Mouse (Mus musculus) stomach, embryonic 15.5 days (tissue): ENCODE results near the gene Bach2. TPM values are rescaled to one million over a fixed set of nuclear protein-coding genes. Genes with fewer than 3 reads are reported as not detected.

Source experiments
- ATAC-seq: fragments of 200-750 bp; cut with Nextera tagmentation; 2 replicates; pipeline ENCODE4 v1.8.0; 2017; ENCODE audit warnings: low read depth, moderate number of reproducible peaks, moderate TSS enrichment; ENCODE audit not compliant: insufficient read depth, low FRiP score
- H3K27ac ChIP-seq: fragments of 300-500 bp; sonication (generic); 2 replicates; pipeline ENCODE4 v1.5.1; 2015; ENCODE audit warnings: mild to moderate bottlenecking, inconsistent platforms
- H3K27me3 ChIP-seq: fragments of 300-500 bp; sonication (generic); replicated peaks from 2 replicates; pipeline ENCODE4 v1.6.1; 2015; ENCODE audit warnings: inconsistent platforms
- H3K36me3 ChIP-seq: fragments of 300-500 bp; sonication (generic); 2 replicates; pipeline ENCODE4 v1.6.1; 2015; ENCODE audit warnings: inconsistent platforms
- H3K4me1 ChIP-seq: fragments of 300-500 bp; sonication (generic); 2 replicates; pipeline ENCODE4 v1.6.1; 2015; ENCODE audit warnings: inconsistent platforms
- H3K4me2 ChIP-seq: fragments of 300-500 bp; sonication (generic); 2 replicates; pipeline ENCODE4 v1.6.1; 2015; ENCODE audit warnings: mild to moderate bottlenecking, inconsistent platforms
- H3K4me3 ChIP-seq: fragments of 300-500 bp; sonication (generic); replicated peaks from 2 replicates; pipeline ENCODE4 v1.5.1; 2015; ENCODE audit warnings: inconsistent platforms
- H3K9ac ChIP-seq: fragments of 300-500 bp; sonication (generic); 2 replicates; pipeline ENCODE4 v1.6.1; 2015; ENCODE audit warnings: inconsistent platforms
- H3K9me3 ChIP-seq: fragments of 300-500 bp; sonication (generic); 2 replicates; pipeline ENCODE4 v1.6.1; 2016; ENCODE audit warnings: inconsistent platforms
- WGBS: fragments of 180-500 bp; shearing (Covaris S2); methylation state at CpG from one replicate; pipeline ENCODE4 v1.1.7; 2015; 5-methylcytosine and 5-hydroxymethylcytosine counted together
- polyA plus RNA-seq: library from polyadenylated mRNA; unstranded; fragments of >200 nt; fragmentation: Nextera tagmentation; extraction: Ambion mirVana; gene quantifications from 2 replicates; pipeline ENCODE4 v1.2.1, GENCODE M21; 2015

Gene Bach2
- polyA plus RNA-seq, 1 experiment from 2014 or later: 5.2 TPM

- Histone ChIP-seq H3K4me2 (peak overlapping the region; percentile 27), H3K4me1 (peaks cover 41% of the 10 kb centered on the region), H3K9me3 (no peaks in the 10 kb centered on the region), H3K27me3 (no peaks in the 10 kb centered on the region), H3K36me3 (no peaks in the 10 kb centered on the region), H3K9ac (no peak overlapping the region), H3K27ac (peak overlapping the region; percentile 94), H3K4me3 (no peak overlapping the region; the same call in 1 of the 2 replicates)
- WGBS: 45% methylated on average over 18 of the region's 18 CpGs
- ATAC-seq: no peak
Observed at GRCm38 (mm10) chr4:32305036-32305615, 66.5 kb downstream of the Bach2 start.

- Histone ChIP-seq H3K4me3 (no peak overlapping the region), H3K4me1 (peaks cover 41% of the 10 kb centered on the region), H3K4me2 (no peak overlapping the region), H3K9ac (no peak overlapping the region), H3K9me3 (no peaks in the 10 kb centered on the region), H3K27me3 (no peaks in the 10 kb centered on the region), H3K36me3 (no peaks in the 10 kb centered on the region), H3K27ac (peak overlapping the region; percentile 94)
- 66% methylated on average over 6 of the region's 6 CpGs for WGBS
- ATAC-seq: no peak
Observed at GRCm38 (mm10) chr4:32305683-32306082, 67.1 kb downstream of the Bach2 start.

GRCm38 (mm10) chr4:32306169-32306792 lies 67.7 kb downstream of the Bach2 start:
- H3K4me2 ChIP-seq: no peak overlapping the region
- H3K4me1 ChIP-seq: peaks cover 41% of the 10 kb centered on the region
- H3K36me3 ChIP-seq: no peaks in the 10 kb centered on the region
- H3K9ac ChIP-seq: no peak overlapping the region
- ATAC-seq: no peak
- no peaks in the 10 kb centered on the region for H3K27me3 ChIP-seq
- H3K4me3 ChIP-seq: no peak overlapping the region
- WGBS: 30% methylated on average over 3 of the region's 3 CpGs
- peak overlapping the region; percentile 18; the same call in 1 of the 2 replicates for H3K27ac ChIP-seq
- no peaks in the 10 kb centered on the region for H3K9me3 ChIP-seq

GRCm38 (mm10) chr4:32307215-32307614 lies 68.6 kb downstream of the Bach2 start:
- Histone ChIP-seq H3K4me3 (no peak overlapping the region), H3K27me3 (no peaks in the 10 kb centered on the region), H3K36me3 (no peaks in the 10 kb centered on the region), H3K9ac (no peak overlapping the region), H3K9me3 (no peaks in the 10 kb centered on the region), H3K27ac (no peak overlapping the region), H3K4me1 (peaks cover 40% of the 10 kb centered on the region), H3K4me2 (no peak overlapping the region)
- ATAC-seq: no peak
- 51% methylated on average over 5 of the region's 5 CpGs for WGBS

- no peaks in the 10 kb centered on the region for H3K27me3 ChIP-seq
- H3K36me3 ChIP-seq: peaks cover 3% of the 10 kb centered on the region; the same call in 1 of the 2 replicates
- H3K4me2 ChIP-seq: no peak overlapping the region
- H3K9ac ChIP-seq: no peak overlapping the region
- no peak overlapping the region for H3K4me3 ChIP-seq
- 0 out of 2 replicates have a peak, but pooled peaks cover under 1% of the 10 kb centered on the region for H3K4me1 ChIP-seq
- no peaks in the 10 kb centered on the region for H3K9me3 ChIP-seq
- WGBS: 40% methylated on average over 10 of the region's 10 CpGs
- H3K27ac ChIP-seq: no peak overlapping the region
- ATAC-seq: no peak
Observed at GRCm38 (mm10) chr4:32312171-32312946, 73.8 kb downstream of the Bach2 start.

GRCm38 (mm10) chr4:32314919-32315318 lies 76.3 kb downstream of the Bach2 start:
- H3K27me3 ChIP-seq: no peaks in the 10 kb centered on the region
- no peaks in the 10 kb centered on the region for H3K4me1 ChIP-seq
- WGBS: 82% methylated on average over 3 of the region's 3 CpGs
- peaks cover 4% of the 10 kb centered on the region; the same call in 1 of the 2 replicates for H3K36me3 ChIP-seq
- H3K4me2 ChIP-seq: no peak overlapping the region
- H3K9me3 ChIP-seq: no peaks in the 10 kb centered on the region
- ATAC-seq: no peak
- H3K9ac ChIP-seq: no peak overlapping the region
- no peak overlapping the region for H3K27ac ChIP-seq
- no peak overlapping the region for H3K4me3 ChIP-seq

GRCm38 (mm10) chr4:32318608-32319007 lies 80.0 kb downstream of the Bach2 start:
- Histone ChIP-seq H3K4me2 (no peak overlapping the region), H3K4me1 (no peaks in the 10 kb centered on the region), H3K27ac (no peak overlapping the region), H3K4me3 (no peak overlapping the region), H3K36me3 (peaks cover 4% of the 10 kb centered on the region; the same call in 1 of the 2 replicates), H3K27me3 (no peaks in the 10 kb centered on the region), H3K9me3 (no peaks in the 10 kb centered on the region), H3K9ac (no peak overlapping the region)
- no peak for ATAC-seq
- WGBS: 89% methylated on average over 1 of the region's 1 CpGs

- no peak overlapping the region for H3K9ac ChIP-seq
- peaks cover 4% of the 10 kb centered on the region; the same call in 1 of the 2 replicates for H3K36me3 ChIP-seq
- H3K4me3 ChIP-seq: no peak overlapping the region
- H3K4me1 ChIP-seq: no peaks in the 10 kb centered on the region
- 85% methylated on average over 3 of the region's 3 CpGs for WGBS
- H3K27me3 ChIP-seq: no peaks in the 10 kb centered on the region
- H3K4me2 ChIP-seq: no peak overlapping the region
- ATAC-seq: no peak
- no peaks in the 10 kb centered on the region for H3K9me3 ChIP-seq
- H3K27ac ChIP-seq: no peak overlapping the region
Observed at GRCm38 (mm10) chr4:32319327-32319726, 80.7 kb downstream of the Bach2 start.

- 80% methylated on average over 1 of the region's 1 CpGs for WGBS
Observed at GRCm38 (mm10) chr4:32320039-32320438, 81.4 kb downstream of the Bach2 start.

GRCm38 (mm10) chr4:32324111-32324510 lies 85.5 kb downstream of the Bach2 start:
- no peaks in the 10 kb centered on the region for H3K9me3 ChIP-seq
- H3K4me3 ChIP-seq: no peak overlapping the region
- no peak for ATAC-seq
- whole genome bisulfite sequencing: 96% methylated on average over 6 of the region's 6 CpGs
- H3K4me2 ChIP-seq: no peak overlapping the region
- no peaks in the 10 kb centered on the region for H3K27me3 ChIP-seq
- no peaks in the 10 kb centered on the region for H3K36me3 ChIP-seq
- no peak overlapping the region for H3K27ac ChIP-seq
- H3K9ac ChIP-seq: no peak overlapping the region
- 0 out of 2 replicates have a peak, but pooled peaks cover 7% of the 10 kb centered on the region for H3K4me1 ChIP-seq

More at GRCm38 (mm10) chr4:32320039-32320438, 81.4 kb downstream of the Bach2 start:
- Histone ChIP-seq H3K27me3 (no peaks in the 10 kb centered on the region), H3K9me3 (no peaks in the 10 kb centered on the region), H3K9ac (no peak overlapping the region), H3K4me1 (no peaks in the 10 kb centered on the region), H3K4me2 (no peak overlapping the region), H3K4me3 (no peak overlapping the region), H3K36me3 (peaks cover 4% of the 10 kb centered on the region; the same call in 1 of the 2 replicates), H3K27ac (no peak overlapping the region)
- ATAC-seq: no peak

GRCm38 (mm10) chr4:32324967-32325366 lies 86.4 kb downstream of the Bach2 start:
- no peak for ATAC-seq
- H3K27me3 ChIP-seq: no peaks in the 10 kb centered on the region
- 69% methylated on average over 4 of the region's 4 CpGs for WGBS
- H3K36me3 ChIP-seq: no peaks in the 10 kb centered on the region
- no peak overlapping the region for H3K4me3 ChIP-seq
- no peak overlapping the region for H3K4me2 ChIP-seq
- 0 out of 2 replicates have a peak, but pooled peaks cover 7% of the 10 kb centered on the region for H3K4me1 ChIP-seq
- no peak overlapping the region for H3K9ac ChIP-seq
- no peaks in the 10 kb centered on the region for H3K9me3 ChIP-seq
- H3K27ac ChIP-seq: no peak overlapping the region

GRCm38 (mm10) chr4:32325596-32325995 lies 87.0 kb downstream of the Bach2 start:
- Histone ChIP-seq H3K4me3 (no peak overlapping the region), H3K27ac (no peak overlapping the region), H3K27me3 (no peaks in the 10 kb centered on the region), H3K4me1 (0 out of 2 replicates have a peak, but pooled peaks cover 7% of the 10 kb centered on the region), H3K36me3 (no peaks in the 10 kb centered on the region), H3K9me3 (no peaks in the 10 kb centered on the region), H3K9ac (no peak overlapping the region), H3K4me2 (no peak overlapping the region)
- 52% methylated on average over 3 of the region's 3 CpGs for WGBS
- no peak for ATAC-seq
